ENCODE assay signal across 9 mouse cellular contexts in the genomic region with DNA sequence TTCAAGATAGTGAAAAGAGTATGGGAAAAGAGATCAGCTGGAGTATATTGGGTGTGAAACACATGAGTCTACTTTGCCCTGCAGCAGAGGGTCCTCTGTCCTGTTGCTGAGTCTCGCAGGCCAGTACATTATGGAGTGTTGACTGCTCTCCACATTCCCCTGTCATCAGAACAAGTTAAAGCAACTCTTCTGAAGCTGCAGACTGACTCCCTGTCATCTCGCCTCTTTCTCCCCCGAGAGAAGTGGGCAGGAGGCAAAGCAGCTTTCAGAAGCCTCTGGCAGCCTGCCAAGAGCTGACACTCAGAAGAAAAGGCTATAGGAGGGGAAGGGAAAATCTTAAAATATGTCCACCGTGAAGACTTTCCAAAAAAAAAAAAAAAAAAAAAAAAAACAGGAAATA. TPM values are rescaled to one million over a fixed set of nuclear protein-coding genes. Genes with fewer than 3 reads are reported as not detected.
A peak's percentile ranks its signal among the peaks of the same experiment; 100 is the strongest.
DNase-seq lines count a peak whose midpoint lies in the region; ATAC-seq lines count a peak whose summit lies in the region.
"Had no signal": no experiment of that assay in that cellular context is flagged by ENCODE, and none has a peak within 500 bp of the region (broad histone marks: within the 10 kb centered on the region; RNA-seq: fewer than 3 reads in every experiment).

No protein-coding gene starts in this region.

- no peak overlapping the region for H3K4me3 ChIP-seq in heart, embryonic 13.5 days
- H3K4me3 ChIP-seq in forebrain, embryonic 10.5 days = no peak overlapping the region
- no peak overlapping the region for H3K4me3 ChIP-seq in limb, embryonic 11.5 days (ENCODE audit: low read depth, low read length)

- peaks cover 20% of the 10 kb centered on the region for H3K4me1 ChIP-seq in heart, embryonic 13.5 days
- H3K4me1 ChIP-seq in forebrain, embryonic 10.5 days = peaks cover 31% of the 10 kb centered on the region
- H3K4me1 ChIP-seq in limb, embryonic 11.5 days (ENCODE audit: control insufficient read depth, insufficient read depth, low read length) = peaks cover 7% of the 10 kb centered on the region; the same call in 1 of the 2 replicates

- no peak for DNase-seq in heart, adult 11 months
- peak; percentile 43 for DNase-seq in ZHBTc4 (ENCODE audit: low read depth, low spot score)
- DNase-seq in forebrain, embryonic 10.5 days (ENCODE audit: extremely low spot score, low spot score) = peak; percentile 27
- DNase-seq in limb, embryonic 11.5 days (ENCODE audit: low spot score) = peak; percentile 57
- peak; percentile 10 to 16 for DNase-seq in right cerebral cortex, adult 2 months (ENCODE audit: low spot score in 2 of 2)

- 3% methylated on average over 4 of the region's 4 CpGs for WGBS in heart, embryonic 13.5 days
- WGBS in forebrain, embryonic 10.5 days = 32% methylated on average over 4 of the region's 4 CpGs
- 1% methylated on average over 4 of the region's 4 CpGs for WGBS in limb, embryonic 11.5 days

- H3K27me3 ChIP-seq in heart, embryonic 13.5 days (replicated peaks) = peaks cover 30% of the 10 kb centered on the region
- H3K27me3 ChIP-seq in forebrain, embryonic 10.5 days (ENCODE audit: poor library complexity, severe bottlenecking) = peaks cover 21% of the 10 kb centered on the region
- no peaks in the 10 kb centered on the region for H3K27me3 ChIP-seq in limb, embryonic 11.5 days (ENCODE audit: control insufficient read depth, insufficient read depth, low read length)

- H3K27ac ChIP-seq in heart, embryonic 13.5 days (replicated peaks) = 0 out of 2 replicates have a peak overlapping the region, but pooled peaks have one; percentile 20
- no peak overlapping the region for H3K27ac ChIP-seq in forebrain, embryonic 10.5 days
- no peak overlapping the region for H3K27ac ChIP-seq in limb, embryonic 11.5 days (replicated peaks; ENCODE audit: low read depth, low read length)
- H3K27ac ChIP-seq: macrophage had no signal

- no peak; the same call in 1 of the 2 replicates for ATAC-seq in heart, embryonic 13.5 days (ENCODE audit: extremely low read depth, insufficient number of reproducible peaks, low FRiP score, low TSS enrichment)
- no peak for ATAC-seq in limb, embryonic 11.5 days (ENCODE audit: insufficient number of reproducible peaks, low FRiP score, low TSS enrichment, low read depth)
- ATAC-seq in activated CD4-positive, CD25-positive, alpha-beta regulatory T cell, adult 4 months = no peak
- ATAC-seq in CD4-positive, CD25-positive, alpha-beta regulatory T cell, adult 4 months = no peak

- H3K9ac ChIP-seq in heart, embryonic 13.5 days = no peak overlapping the region
- no peak overlapping the region for H3K9ac ChIP-seq in limb, embryonic 11.5 days (ENCODE audit: low read length)

- 0 out of 2 replicates have a peak, but pooled peaks cover under 1% of the 10 kb centered on the region for H3K9me3 ChIP-seq in heart, embryonic 13.5 days
- no peaks in the 10 kb centered on the region for H3K9me3 ChIP-seq in forebrain, embryonic 10.5 days
- no peaks in the 10 kb centered on the region for H3K9me3 ChIP-seq in limb, embryonic 11.5 days (ENCODE audit: control insufficient read depth, low read length)

- H3K36me3 ChIP-seq in heart, embryonic 13.5 days = no peaks in the 10 kb centered on the region
- no peaks in the 10 kb centered on the region for H3K36me3 ChIP-seq in forebrain, embryonic 10.5 days (replicated peaks)
- H3K36me3 ChIP-seq in limb, embryonic 11.5 days (ENCODE audit: control insufficient read depth, insufficient read depth, low read length) = no peaks in the 10 kb centered on the region

- H3K4me2 ChIP-seq in heart, embryonic 13.5 days = peak overlapping the region; percentile 53
- no peak overlapping the region for H3K4me2 ChIP-seq in limb, embryonic 11.5 days (ENCODE audit: low read depth, severe bottlenecking)

RNA-seq across cellular contexts. Expression of a gene that starts 31.7 kb away (rescaled TPM):
- polyA plus RNA-seq in heart, embryonic 13.5 days (2015; fragmentation: Nextera tagmentation; extraction: Ambion mirVana) = 0.53 and 0.86 TPM in 2 replicates
- 4.8 and 6.0 TPM in 2 replicates for polyA plus RNA-seq in forebrain, embryonic 10.5 days (2016; fragmentation: Nextera tagmentation; extraction: Ambion mirVana)
- polyA plus RNA-seq in limb, embryonic 11.5 days (2014; fragmentation: Nextera tagmentation; extraction: Ambion mirVana) = 1.8 and 2.4 TPM in 2 replicates
- polyA plus RNA-seq in activated CD4-positive, CD25-positive, alpha-beta regulatory T cell, adult 4 months (2017; shearing (Covaris generic)) = not detected
- not detected for polyA plus RNA-seq in CD4-positive, CD25-positive, alpha-beta regulatory T cell, adult 4 months (2017; shearing (Covaris generic))
- polyA plus RNA-seq: macrophage had no signal
